Mouse (Mus musculus) testis, adult 2 months (tissue): ENCODE results near the gene Dhrs13. TPM values are rescaled to one million over a fixed set of nuclear protein-coding genes. Genes with fewer than 3 reads are reported as not detected.

ENCODE experiments used
- H3K27ac ChIP-seq: fragments of 200-500 bp; 2 replicates; pipeline ENCODE4 v1.5.1; 2012; ENCODE audit warnings: low read depth, low read length; ENCODE audit not compliant: control insufficient read depth, insufficient read depth
- H3K27me3 ChIP-seq: fragments of 200-500 bp; 2 replicates; pipeline ENCODE4 v1.6.1; 2012; ENCODE audit warnings: mild to moderate bottlenecking, low read length, moderate library complexity; ENCODE audit not compliant: control insufficient read depth, insufficient read depth
- H3K36me3 ChIP-seq: fragments of 200-500 bp; 2 replicates; pipeline ENCODE4 v1.6.1; 2012; ENCODE audit warnings: mild to moderate bottlenecking, low read length; ENCODE audit not compliant: control insufficient read depth, insufficient read depth
- H3K4me1 ChIP-seq: fragments of 200-500 bp; 2 replicates; pipeline ENCODE4 v1.6.1; 2012; ENCODE audit warnings: low read length; ENCODE audit not compliant: control insufficient read depth, insufficient read depth
- H3K4me3 ChIP-seq: fragments of 200-500 bp; 2 replicates; pipeline ENCODE4 v1.5.1; 2012; ENCODE audit warnings: low read depth, mild to moderate bottlenecking, low read length, moderate library complexity, mixed read lengths; ENCODE audit not compliant: control insufficient read depth
- CTCF ChIP-seq: fragments of 200-500 bp; IDR thresholded peaks from 2 replicates; pipeline ENCODE4 v1.5.1; 2012; ENCODE audit warnings: low read depth, mild to moderate bottlenecking, inconsistent platforms, low read length, moderate library complexity; ENCODE audit not compliant: control insufficient read depth, insufficient read depth, insufficient replicate concordance
- POLR2A ChIP-seq: fragments of 200-500 bp; IDR thresholded peaks from 2 replicates; pipeline ENCODE4 v1.6.1; 2012; ENCODE audit warnings: low read depth, mild to moderate bottlenecking, inconsistent platforms, low read length, moderate library complexity; ENCODE audit not compliant: control insufficient read depth
- polyA plus RNA-seq: library from polyadenylated mRNA; depleted of rRNA; stranded (reverse); fragments of >200 nt; gene quantifications from 2 replicates; pipeline ENCODE4 v1.2.3, GENCODE M21; 2012

The Dhrs13 gene
- polyA plus RNA-seq, 1 experiment = 4.9 TPM

- Histone ChIP-seq H3K27me3 (no peaks in the 10 kb centered on the region), H3K4me3 (no peak overlapping the region), H3K36me3 (no peaks in the 10 kb centered on the region; the same call in 1 of the 2 replicates), H3K27ac (no peak overlapping the region), H3K4me1 (peaks cover 5% of the 10 kb centered on the region)
- TF ChIP-seq CTCF (no peak), POLR2A (no peak)
Measured at GRCm38 (mm10) chr11:77989071-77989690, 42.9 kb upstream of the Dhrs13 start.

DNA sequence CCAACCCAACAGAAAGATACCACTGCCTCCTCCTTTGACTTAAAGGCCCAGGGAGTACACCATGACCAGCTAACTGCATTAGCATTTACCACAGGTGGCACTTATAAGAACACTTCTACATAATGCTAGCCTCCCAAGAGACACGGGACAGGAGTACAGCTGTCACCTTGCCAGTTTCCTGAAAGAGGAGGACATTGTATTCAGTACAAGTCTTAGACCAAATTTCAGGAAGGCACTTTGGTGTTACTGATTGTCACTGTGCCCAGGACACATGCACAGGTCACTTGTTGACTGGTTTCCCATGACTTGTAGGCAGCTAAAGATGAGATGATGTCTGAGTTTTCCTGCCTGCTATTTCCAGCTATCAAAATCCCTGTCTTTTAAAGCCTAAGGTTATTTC is 36.5 kb upstream of the Dhrs13 start:
- no peaks in the 10 kb centered on the region; the same call in 1 of the 2 replicates for H3K36me3 ChIP-seq
- no peak overlapping the region for H3K27ac ChIP-seq
- H3K4me3 ChIP-seq = no peak overlapping the region
- no peaks in the 10 kb centered on the region for H3K27me3 ChIP-seq
- no peak for TF ChIP-seq POLR2A
- TF ChIP-seq CTCF = no peak
- no peaks in the 10 kb centered on the region for H3K4me1 ChIP-seq

- Histone ChIP-seq H3K36me3 (peaks cover 5% of the 10 kb centered on the region), H3K4me1 (peaks cover 5% of the 10 kb centered on the region), H3K27me3 (no peaks in the 10 kb centered on the region), H3K4me3 (peak overlapping the region; percentile 40), H3K27ac (no peak overlapping the region)
- no peak for TF ChIP-seq POLR2A
- TF ChIP-seq CTCF = no peak
Measured at GRCm38 (mm10) chr11:78006446-78006845, 25.6 kb upstream of the Dhrs13 start.

GRCm38 (mm10) chr11:78019676-78020075 is 12.4 kb upstream of the Dhrs13 start:
- no peak overlapping the region for H3K4me3 ChIP-seq
- no peaks in the 10 kb centered on the region for H3K27me3 ChIP-seq
- H3K4me1 ChIP-seq = peaks cover 5% of the 10 kb centered on the region
- H3K27ac ChIP-seq = no peak overlapping the region
- peaks cover 5% of the 10 kb centered on the region for H3K36me3 ChIP-seq
- TF ChIP-seq POLR2A = no peak
- TF ChIP-seq CTCF = peak; percentile 28; the same call in 1 of the 2 replicates

DNA sequence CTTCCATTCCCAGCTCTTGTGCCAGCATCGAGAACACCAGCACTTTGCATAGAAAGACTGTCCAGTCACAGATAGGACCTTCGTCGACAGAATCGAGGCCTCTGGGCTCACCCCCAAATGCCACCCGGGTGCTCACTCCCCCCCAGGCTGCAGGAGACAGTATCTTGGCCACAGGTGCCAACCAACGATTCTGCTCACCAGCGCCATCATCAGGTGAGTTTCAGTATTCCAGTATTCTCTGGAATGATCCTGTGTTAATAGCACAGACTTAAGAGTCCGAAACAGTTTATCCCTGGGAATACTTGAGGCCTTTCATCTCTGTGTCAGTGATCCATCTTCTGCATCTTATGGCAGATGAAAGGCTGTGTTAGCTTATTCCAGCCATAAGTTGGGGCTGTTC is 8.5 kb upstream of the Dhrs13 start:
- Histone ChIP-seq H3K27ac (no peak overlapping the region), H3K4me1 (peaks cover 5% of the 10 kb centered on the region), H3K27me3 (no peaks in the 10 kb centered on the region), H3K36me3 (peaks cover 6% of the 10 kb centered on the region), H3K4me3 (no peak overlapping the region)
- TF ChIP-seq POLR2A (no peak), CTCF (no peak; the same call in 1 of the 2 replicates)

GRCm38 (mm10) chr11:78029240-78029639 is 2.8 kb upstream of the Dhrs13 start:
- H3K27ac ChIP-seq = no peak overlapping the region
- H3K4me3 ChIP-seq = no peak overlapping the region
- H3K36me3 ChIP-seq = peaks cover 2% of the 10 kb centered on the region
- H3K27me3 ChIP-seq = no peaks in the 10 kb centered on the region
- no peak for TF ChIP-seq POLR2A
- no peak for TF ChIP-seq CTCF
- peaks cover 8% of the 10 kb centered on the region for H3K4me1 ChIP-seq

DNA sequence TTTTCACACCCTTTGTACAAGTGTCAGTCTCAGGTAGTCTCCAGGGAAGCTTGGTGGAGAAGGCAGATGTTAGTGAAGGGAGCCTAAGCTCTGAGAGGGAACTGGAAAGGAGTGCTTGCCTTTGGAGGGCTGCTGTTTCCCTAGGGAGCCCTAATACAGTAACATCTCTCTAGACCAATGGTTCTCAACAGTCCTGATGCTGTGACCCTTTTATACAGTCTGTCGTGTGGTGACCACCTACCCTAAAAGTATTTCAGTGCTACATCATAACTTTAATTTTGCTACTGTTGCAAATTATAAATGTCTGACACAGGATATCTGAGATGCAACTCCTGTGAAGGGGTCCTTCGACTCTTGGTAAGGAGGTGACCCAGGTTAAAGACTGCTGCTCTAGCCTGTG is 1.5 kb upstream of the Dhrs13 start:
- H3K27me3 ChIP-seq = no peaks in the 10 kb centered on the region
- peaks cover 8% of the 10 kb centered on the region for H3K4me1 ChIP-seq
- H3K36me3 ChIP-seq = peaks cover 2% of the 10 kb centered on the region
- H3K27ac ChIP-seq = no peak overlapping the region
- no peak for TF ChIP-seq CTCF
- no peak for TF ChIP-seq POLR2A
- H3K4me3 ChIP-seq = no peak overlapping the region
